Mouse (Mus musculus): Measurements from ENCODE around the gene Nlrc5. TPM values are rescaled to one million over a fixed set of nuclear protein-coding genes. Genes with fewer than 3 reads are reported as not detected.

Gene Nlrc5
- 0.02 and 0.16 TPM in 2 replicates for polyA plus RNA-seq (2016; fragmentation: Nextera tagmentation; extraction: Ambion mirVana)

DNA sequence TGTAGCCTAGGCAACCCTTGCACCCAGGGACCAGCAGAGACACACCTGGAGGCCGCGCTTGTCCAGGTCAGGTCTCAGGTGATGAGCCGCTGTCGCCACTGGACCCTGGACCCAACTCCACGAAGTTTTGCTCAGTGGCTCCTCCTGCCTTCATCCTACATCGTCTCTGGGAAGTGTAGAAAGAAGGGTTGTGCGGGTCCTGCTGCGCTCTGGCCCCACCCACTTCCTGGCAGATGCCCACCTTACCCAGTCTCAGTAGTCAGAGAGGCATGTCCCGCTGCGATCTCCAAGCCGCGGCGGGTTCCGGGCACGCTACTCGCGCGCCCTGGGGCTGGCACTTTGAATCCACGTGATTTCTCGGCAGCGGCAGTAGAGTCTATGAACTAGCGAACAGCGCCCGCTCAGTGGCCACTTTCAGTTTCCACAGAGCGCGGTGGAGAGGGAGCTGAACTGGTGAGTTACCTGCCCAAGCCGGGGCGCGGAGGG, at the start of gene Nlrc5:
Gene Nlrc5, plus strand, starts transcription at position 376 of the 486 bp plus-strand sequence.
- Histone ChIP-seq H3K9me3 (replicated peaks) (no peaks in the 10 kb centered on the region), H3K27ac (replicated peaks) (no peak within 1 kb of the TSS; the same call in 1 of the 2 replicates), H3K27me3 (ENCODE audit: low read depth, poor library complexity, severe bottlenecking) (peaks cover 35% of the 10 kb centered on the region), H3K4me1 (peaks cover 10% of the 10 kb centered on the region), H3K36me3 (no peaks in the 10 kb centered on the region), H3K4me3 (peak within 1 kb of the TSS; percentile 60)
- 1% methylated on average over 29 of the region's 29 CpGs for WGBS
- peak; percentile 49 for DNase-seq (ENCODE audit: low spot score)

DNA sequence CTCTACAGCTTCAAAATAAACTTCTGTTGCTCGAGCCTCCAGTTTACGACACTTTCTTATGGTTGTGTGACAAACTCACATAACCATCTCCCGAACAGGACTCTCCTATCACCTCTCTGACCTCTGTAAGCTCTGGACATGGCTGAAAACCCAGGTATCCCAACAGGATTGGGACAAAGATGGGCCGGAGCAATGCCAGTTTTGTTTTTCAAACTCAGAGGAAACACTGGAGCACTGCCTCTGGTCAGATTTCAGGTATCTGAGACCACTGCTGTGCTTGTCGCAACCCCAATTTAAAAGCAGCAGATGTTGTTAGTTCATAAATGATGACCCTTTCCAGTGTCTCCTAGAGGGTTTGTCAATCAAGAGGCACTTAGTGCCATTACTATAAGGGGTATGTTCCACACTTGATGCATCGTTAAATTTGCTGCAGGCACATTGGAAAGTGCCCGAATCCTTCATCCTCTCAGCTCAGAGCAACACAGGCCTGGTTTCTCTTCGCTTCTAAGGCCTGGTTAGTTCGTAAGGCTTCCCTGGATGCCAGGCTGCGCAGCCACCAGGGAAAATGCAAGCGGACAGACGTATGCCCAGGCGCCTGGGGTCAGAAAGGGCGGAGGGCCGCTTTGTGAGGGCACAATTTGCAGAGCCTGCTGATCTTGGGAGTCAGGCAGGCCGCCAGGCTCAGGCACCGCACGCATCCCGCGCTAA, 48.5 kb upstream of the Nlrc5 start:
- Histone ChIP-seq H3K4me1 (peaks cover 28% of the 10 kb centered on the region), H3K27ac (replicated peaks) (peak overlapping the region; percentile 98), H3K36me3 (peaks cover 16% of the 10 kb centered on the region), H3K27me3 (ENCODE audit: low read depth, poor library complexity, severe bottlenecking) (no peaks in the 10 kb centered on the region), H3K9me3 (replicated peaks) (no peaks in the 10 kb centered on the region), H3K4me3 (peak overlapping the region; percentile 89)
- WGBS, result 30% methylated on average over 20 of the region's 20 CpGs
- DNase-seq (ENCODE audit: low spot score), result no peak

DNA sequence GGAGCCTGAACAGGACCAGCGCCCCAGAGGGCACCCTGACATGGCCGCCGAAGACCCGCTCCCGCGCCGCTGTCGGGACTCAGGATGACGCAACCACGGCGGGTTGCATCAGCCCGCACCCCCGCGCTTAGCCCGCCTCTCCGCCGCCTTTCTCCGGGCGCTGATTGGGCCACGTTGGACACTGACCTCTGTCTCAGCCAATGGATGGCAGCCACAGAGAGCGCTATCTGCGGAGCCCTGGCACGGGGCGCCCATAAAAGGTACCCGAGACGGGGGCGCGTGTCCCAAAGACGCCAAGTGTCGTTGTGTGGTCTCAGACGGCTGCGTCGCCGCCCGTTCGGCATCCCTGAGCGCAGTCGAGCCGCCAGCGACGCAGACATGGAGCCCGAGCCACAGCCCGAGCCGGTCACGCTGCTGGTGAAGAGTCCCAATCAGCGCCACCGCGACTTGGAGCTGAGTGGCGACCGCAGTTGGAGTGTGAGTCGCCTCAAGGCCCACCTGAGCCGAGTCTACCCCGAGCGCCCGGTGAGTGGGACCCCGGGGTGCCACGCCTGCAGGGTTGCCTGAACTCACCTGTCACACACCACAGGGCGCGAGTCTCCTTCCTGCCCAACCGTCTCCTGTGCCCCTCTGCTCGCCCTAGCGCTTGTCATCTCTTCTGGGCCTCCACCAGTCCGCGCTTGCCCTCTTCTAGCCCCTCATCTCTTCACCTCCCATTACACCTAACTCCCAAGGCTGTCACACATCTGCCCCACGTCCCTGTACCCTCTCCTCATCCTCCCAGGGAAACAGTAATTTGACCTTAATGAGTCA, 47.7 kb upstream of the Nlrc5 start, which contains the start of gene Herpud1:
Gene Herpud1, plus strand, starts transcription at position 225 of the 813 bp plus-strand sequence.
- peak within 1 kb of the TSS; percentile 98 for H3K27ac ChIP-seq (replicated peaks)
- peak; percentile 96 for DNase-seq (ENCODE audit: low spot score)
- WGBS, result under 1% methylated on average over 65 of the region's 65 CpGs

DNA sequence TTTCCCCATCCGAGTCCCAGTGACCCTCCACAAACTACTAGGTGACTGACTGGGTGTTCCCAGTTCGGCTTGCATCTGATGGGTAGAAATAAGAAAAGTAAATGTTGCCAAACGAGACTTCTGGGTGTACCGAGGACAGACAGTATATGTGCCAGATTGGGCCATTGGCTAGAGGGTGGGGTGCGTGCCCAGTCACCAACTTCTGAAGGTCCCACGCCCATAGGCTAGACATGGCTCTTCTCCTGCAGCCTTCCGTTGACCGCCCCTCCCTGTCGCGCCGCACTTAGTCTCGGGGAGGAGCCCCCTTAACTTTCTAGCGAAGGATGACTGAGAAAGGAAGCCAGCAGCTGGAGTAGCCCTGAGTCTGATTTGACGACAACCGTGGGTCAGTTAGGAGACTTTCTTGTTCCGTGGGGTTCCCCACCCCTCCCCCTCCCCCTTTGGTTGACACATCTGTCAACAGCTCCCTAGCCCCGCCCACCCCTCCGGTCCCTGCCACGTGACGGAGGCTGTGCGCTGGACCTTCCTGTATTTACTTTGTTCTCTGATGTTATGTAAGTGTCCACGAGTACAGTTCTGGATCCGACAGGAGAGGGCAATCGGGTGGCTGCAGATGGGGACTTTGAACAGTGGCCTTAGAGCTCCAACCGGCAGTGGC, 47.0 kb upstream of the Nlrc5 start:
- peaks cover 28% of the 10 kb centered on the region for H3K4me1 ChIP-seq
- no peaks in the 10 kb centered on the region for H3K27me3 ChIP-seq (ENCODE audit: low read depth, poor library complexity, severe bottlenecking)
- peak overlapping the region; percentile 98 for H3K27ac ChIP-seq (replicated peaks)
- WGBS, result under 1% methylated on average over 25 of the region's 25 CpGs
- peak overlapping the region; percentile 89 for H3K4me3 ChIP-seq
- peak; percentile 79 for DNase-seq (ENCODE audit: low spot score)
- peaks cover 31% of the 10 kb centered on the region for H3K36me3 ChIP-seq
- H3K9me3 ChIP-seq (replicated peaks), result no peaks in the 10 kb centered on the region

More for the DNA sequence above, 47.7 kb upstream of the Nlrc5 start, which contains the start of gene Herpud1:
- H3K9me3 ChIP-seq (replicated peaks), result no peaks in the 10 kb centered on the region
- peaks cover 28% of the 10 kb centered on the region for H3K4me1 ChIP-seq
- H3K4me3 ChIP-seq, result peak within 1 kb of the TSS; percentile 89
- H3K36me3 ChIP-seq, result peaks cover 23% of the 10 kb centered on the region
- no peaks in the 10 kb centered on the region for H3K27me3 ChIP-seq (ENCODE audit: low read depth, poor library complexity, severe bottlenecking)

DNA sequence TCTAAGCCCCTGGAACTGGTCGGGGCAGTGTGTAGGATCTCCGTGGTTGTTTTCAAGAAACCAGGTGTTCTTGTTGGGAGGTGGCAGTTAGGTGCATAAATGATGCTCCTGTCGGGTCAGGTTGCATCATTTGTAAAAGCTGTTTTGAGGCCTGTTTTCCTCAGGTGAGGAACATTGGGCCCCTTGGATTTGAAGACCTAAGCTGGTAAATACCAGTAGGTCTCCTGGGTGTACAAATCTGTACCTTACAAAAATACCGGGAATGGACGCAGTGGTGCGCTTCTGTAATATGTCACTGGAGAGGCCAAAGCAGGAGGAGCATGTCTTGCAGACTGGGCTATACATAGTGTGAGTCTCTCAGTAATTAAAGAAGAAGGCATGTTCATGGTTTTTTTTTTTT, 46.4 kb upstream of the Nlrc5 start:
- Histone ChIP-seq H3K4me3 (peak overlapping the region; percentile 89), H3K27ac (replicated peaks) (peak overlapping the region; percentile 98), H3K36me3 (peaks cover 37% of the 10 kb centered on the region), H3K4me1 (peaks cover 28% of the 10 kb centered on the region), H3K27me3 (ENCODE audit: low read depth, poor library complexity, severe bottlenecking) (no peaks in the 10 kb centered on the region), H3K9me3 (replicated peaks) (no peaks in the 10 kb centered on the region)
- 45% methylated on average over 6 of the region's 6 CpGs for WGBS
- no peak for DNase-seq (ENCODE audit: low spot score)

DNA sequence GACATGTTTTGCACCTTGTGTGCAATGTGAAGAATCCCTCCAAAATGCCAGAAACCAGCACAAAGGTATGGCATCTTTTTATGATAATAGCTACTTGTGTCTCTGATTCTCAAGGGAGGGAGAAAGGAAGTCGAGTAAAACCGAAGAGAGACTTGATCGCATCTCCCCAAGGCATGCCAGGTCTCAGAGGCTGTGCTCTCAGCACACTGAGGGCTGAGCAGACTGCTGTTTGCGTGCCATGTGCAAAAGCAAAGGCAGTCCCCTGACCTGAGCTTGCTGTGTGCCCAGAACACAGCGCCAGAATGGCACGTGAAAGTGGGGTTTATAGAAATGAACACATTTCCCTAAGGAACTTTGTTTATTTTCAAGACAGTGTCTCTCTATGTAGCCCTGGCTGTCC, 44.6 kb upstream of the Nlrc5 start:
- no peak for DNase-seq (ENCODE audit: low spot score)
- Histone ChIP-seq H3K4me1 (peaks cover 28% of the 10 kb centered on the region), H3K4me3 (no peak overlapping the region), H3K27me3 (ENCODE audit: low read depth, poor library complexity, severe bottlenecking) (no peaks in the 10 kb centered on the region), H3K9me3 (replicated peaks) (no peaks in the 10 kb centered on the region), H3K36me3 (peaks cover 54% of the 10 kb centered on the region), H3K27ac (replicated peaks) (no peak overlapping the region)
- 91% methylated on average over 6 of the region's 6 CpGs for WGBS

DNA sequence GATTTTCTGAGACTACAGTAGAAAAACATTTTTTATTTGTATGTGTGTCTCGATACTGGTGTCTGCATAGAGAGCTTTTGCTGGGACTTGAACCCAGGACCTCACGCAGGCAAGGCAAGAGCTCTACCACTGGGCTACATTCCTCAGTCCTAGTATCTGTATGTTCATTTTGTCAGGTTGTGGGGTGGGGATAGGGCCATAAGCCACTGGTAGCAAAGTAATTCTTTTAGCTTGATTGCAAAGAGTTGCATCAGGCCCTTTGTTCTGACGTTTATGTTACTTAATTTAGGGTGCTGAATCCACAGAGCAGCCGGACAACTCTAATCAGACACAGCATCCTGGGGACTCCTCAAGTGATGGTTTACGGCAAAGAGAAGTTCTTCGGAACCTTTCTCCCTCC, 43.7 kb upstream of the Nlrc5 start:
- 94% methylated on average over 6 of the region's 6 CpGs for WGBS
- Histone ChIP-seq H3K27ac (replicated peaks) (no peak overlapping the region), H3K9me3 (replicated peaks) (no peaks in the 10 kb centered on the region), H3K36me3 (peaks cover 63% of the 10 kb centered on the region), H3K27me3 (ENCODE audit: low read depth, poor library complexity, severe bottlenecking) (no peaks in the 10 kb centered on the region), H3K4me3 (no peak overlapping the region), H3K4me1 (peaks cover 25% of the 10 kb centered on the region)
- no peak for DNase-seq (ENCODE audit: low spot score)

DNA sequence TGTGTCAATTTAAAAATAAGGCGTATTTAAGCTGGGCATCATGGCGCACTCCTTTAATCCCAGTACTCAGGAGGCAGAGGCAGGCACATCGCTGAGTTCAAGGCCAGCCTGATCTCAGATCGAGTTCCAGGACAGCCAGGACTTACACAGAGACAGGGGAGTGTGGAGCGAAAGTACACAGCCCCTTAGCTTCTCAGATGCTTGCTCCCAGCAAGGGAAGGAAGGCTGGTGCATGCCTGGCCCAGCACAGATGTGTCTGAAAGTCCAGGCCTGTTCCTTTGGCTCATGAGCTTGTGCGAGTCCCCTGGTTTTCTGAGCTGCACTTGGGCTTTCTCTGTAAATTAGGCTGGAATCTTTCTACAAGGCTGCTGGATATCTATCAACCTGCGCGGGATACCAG, 43.2 kb upstream of the Nlrc5 start:
- Histone ChIP-seq H3K4me3 (no peak overlapping the region), H3K36me3 (peaks cover 68% of the 10 kb centered on the region), H3K27me3 (ENCODE audit: low read depth, poor library complexity, severe bottlenecking) (no peaks in the 10 kb centered on the region), H3K9me3 (replicated peaks) (no peaks in the 10 kb centered on the region), H3K4me1 (peaks cover 20% of the 10 kb centered on the region), H3K27ac (replicated peaks) (no peak overlapping the region)
- no peak for DNase-seq (ENCODE audit: low spot score)
- 94% methylated on average over 8 of the region's 8 CpGs for WGBS

DNA sequence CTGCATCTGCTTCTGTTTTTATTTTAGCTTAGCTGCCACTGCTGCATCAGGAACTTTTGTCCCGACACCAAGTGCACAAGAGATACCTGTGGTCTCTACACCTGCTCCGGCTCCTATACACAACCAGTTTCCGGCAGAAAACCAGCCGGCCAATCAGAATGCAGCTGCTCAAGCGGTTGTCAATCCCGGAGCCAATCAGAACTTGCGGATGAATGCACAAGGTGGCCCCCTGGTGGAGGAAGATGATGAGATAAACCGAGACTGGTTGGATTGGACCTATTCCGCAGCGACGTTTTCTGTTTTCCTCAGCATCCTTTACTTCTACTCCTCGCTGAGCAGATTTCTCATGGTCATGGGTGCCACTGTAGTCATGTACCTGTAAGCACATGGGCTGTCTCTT, 42.0 kb upstream of the Nlrc5 start:
- no peak overlapping the region for H3K27ac ChIP-seq (replicated peaks)
- H3K4me3 ChIP-seq, result no peak overlapping the region
- DNase-seq (ENCODE audit: low spot score), result peak; percentile 48
- WGBS, result 78% methylated on average over 12 of the region's 12 CpGs
- no peaks in the 10 kb centered on the region for H3K27me3 ChIP-seq (ENCODE audit: low read depth, poor library complexity, severe bottlenecking)
- H3K9me3 ChIP-seq (replicated peaks), result no peaks in the 10 kb centered on the region
- peaks cover 77% of the 10 kb centered on the region for H3K36me3 ChIP-seq
- H3K4me1 ChIP-seq, result peaks cover 14% of the 10 kb centered on the region

DNA sequence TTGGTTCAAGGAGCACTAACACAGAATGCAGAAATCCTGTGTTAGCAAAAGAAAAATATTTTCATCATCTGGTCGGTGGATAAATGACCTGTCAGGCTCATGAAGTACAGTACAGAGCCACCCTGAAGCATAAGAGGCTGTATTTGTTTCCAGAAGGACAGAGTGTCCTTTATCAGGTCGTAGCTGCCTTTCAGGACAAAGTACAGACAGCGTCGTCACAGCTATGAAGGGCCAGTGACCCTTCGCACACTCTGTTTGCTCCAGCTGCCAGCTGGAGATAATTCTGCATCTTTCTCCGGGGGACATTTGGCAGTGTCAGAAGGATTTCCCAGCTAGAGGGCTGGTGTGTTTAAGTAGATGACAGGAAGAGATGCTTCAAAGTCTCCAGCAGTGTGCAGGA, 41.5 kb upstream of the Nlrc5 start:
- Histone ChIP-seq H3K27me3 (ENCODE audit: low read depth, poor library complexity, severe bottlenecking) (no peaks in the 10 kb centered on the region), H3K9me3 (replicated peaks) (no peaks in the 10 kb centered on the region), H3K4me3 (no peak overlapping the region), H3K4me1 (peaks cover 9% of the 10 kb centered on the region), H3K27ac (replicated peaks) (no peak overlapping the region), H3K36me3 (peaks cover 82% of the 10 kb centered on the region)
- no peak for DNase-seq (ENCODE audit: low spot score)
- WGBS, result 85% methylated on average over 6 of the region's 6 CpGs

DNA sequence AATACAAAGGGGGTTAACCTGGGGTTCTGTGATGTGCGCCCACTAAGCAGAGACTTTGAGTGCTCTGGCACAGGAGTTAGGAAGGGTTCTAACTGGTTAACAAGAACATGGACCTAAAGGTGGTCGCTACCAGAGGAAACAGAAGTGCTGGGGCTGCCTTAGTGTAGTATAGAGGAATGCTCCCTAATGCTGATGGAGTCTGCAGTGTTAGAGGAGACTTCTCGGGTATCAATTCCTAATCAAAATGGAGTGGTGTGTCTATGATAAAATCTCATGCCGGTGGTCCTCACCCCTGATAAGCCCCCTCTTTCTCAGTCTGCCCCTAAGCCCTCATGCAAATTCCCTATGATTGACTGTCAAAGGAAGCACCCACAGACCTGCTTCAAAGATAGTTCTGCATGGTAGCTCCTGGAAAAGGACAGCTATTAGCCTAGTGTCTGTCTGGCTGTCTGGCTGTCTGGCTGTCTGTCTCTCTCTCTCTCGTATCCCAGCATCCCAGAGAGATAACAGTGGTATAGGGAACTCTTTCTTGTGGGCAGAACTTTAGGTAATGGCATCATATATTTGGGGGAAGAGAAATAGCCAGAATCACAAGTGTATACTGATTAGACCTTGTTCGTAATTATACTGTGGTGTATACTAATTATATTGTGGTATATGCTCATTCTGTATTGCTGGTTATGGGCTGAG, 38.2 kb upstream of the Nlrc5 start:
- 89% methylated on average over 6 of the region's 6 CpGs for WGBS
- H3K27ac ChIP-seq (replicated peaks), result no peak overlapping the region

More for the DNA sequence above, 38.2 kb upstream of the Nlrc5 start:
- DNase-seq (ENCODE audit: low spot score), result no peak
- Histone ChIP-seq H3K4me3 (no peak overlapping the region), H3K36me3 (peaks cover 64% of the 10 kb centered on the region), H3K27me3 (ENCODE audit: low read depth, poor library complexity, severe bottlenecking) (no peaks in the 10 kb centered on the region), H3K9me3 (replicated peaks) (no peaks in the 10 kb centered on the region), H3K4me1 (no peaks in the 10 kb centered on the region)

Measured in midbrain, embryonic 10.5 days (tissue).